Mouse (Mus musculus): Measurements from ENCODE around the gene Mmachc. TPM values are rescaled to one million over a fixed set of nuclear protein-coding genes. Genes with fewer than 3 reads are reported as not detected.

Gene Mmachc
- polyA plus RNA-seq, 2 experiments: 7.6 to 18.1 TPM

DNA sequence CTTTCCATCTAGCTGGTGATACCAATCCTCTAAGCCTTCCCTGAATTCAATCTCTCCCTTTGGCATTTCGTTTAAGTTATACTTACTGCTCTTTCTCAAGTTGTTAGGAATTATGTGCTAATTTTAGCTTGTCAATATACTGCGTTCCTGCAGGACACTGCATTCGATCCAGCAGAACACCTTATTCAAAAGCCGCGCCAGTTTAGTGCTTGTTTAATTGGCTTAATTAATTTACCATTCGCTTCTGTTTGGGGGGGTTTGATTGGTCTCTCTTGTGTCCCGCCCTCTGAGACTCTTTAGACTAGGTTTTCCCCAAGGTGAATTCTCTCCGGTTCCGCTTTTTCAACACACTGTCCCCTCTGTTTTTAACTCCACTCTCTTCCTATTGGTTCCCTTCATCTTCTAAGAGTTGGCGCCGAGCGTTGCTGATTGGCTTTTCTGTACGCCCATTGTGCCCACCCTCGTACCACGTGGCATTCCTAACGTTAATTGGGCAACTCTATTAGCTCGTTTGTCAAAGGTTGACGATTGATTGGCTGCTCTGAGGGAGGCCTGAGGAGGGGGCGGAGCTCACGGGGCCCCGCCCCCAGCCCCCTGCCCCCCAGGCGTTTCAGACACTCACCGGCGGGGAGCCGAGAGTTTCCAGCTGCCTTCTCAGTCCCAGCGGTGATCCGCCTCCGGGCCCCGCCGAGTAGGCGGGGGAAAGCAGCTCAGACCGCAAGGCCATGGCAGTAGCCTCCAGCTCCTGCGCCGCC, 12.3 kb upstream of the Mmachc start, which contains the start of gene Tesk2:
TSS of gene Tesk2 (plus strand) at position 606 of the 755 bp plus-strand sequence.
- Histone ChIP-seq H3K36me3 (ENCODE audit: control insufficient read depth, insufficient read depth, low read length) (no peaks in the 10 kb centered on the region), H3K27ac (replicated peaks; ENCODE audit: low read depth, low read length) (peak within 1 kb of the TSS; percentile 66), H3K9ac (ENCODE audit: low read depth, low read length, severe bottlenecking) (peak within 1 kb of the TSS; percentile 68), H3K4me2 (replicated peaks; ENCODE audit: low read depth, low read length, severe bottlenecking) (peak within 1 kb of the TSS; percentile 65), H3K4me1 (ENCODE audit: control insufficient read depth, insufficient read depth, low read length) (peaks cover 8% of the 10 kb centered on the region), H3K9me3 (ENCODE audit: control insufficient read depth, low read length) (no peaks in the 10 kb centered on the region), H3K27me3 (ENCODE audit: control insufficient read depth, insufficient read depth, low read length) (no peaks in the 10 kb centered on the region), H3K4me3 (replicated peaks; ENCODE audit: low read length) (peak within 1 kb of the TSS; percentile 64)
- WGBS: under 1% methylated on average over 32 of the region's 34 CpGs
- peak; percentile 57; the same call in 1 of the 2 replicates for TF ChIP-seq POLR2A (IDR thresholded peaks at IDR 0.05; ENCODE audit: borderline replicate concordance, extremely low read depth, insufficient read depth, insufficient read length)
- peak; percentile 99 for DNase-seq (ENCODE audit: low spot score)
- ATAC-seq (ENCODE audit: low FRiP score, low read depth): peak; percentile 98

DNA sequence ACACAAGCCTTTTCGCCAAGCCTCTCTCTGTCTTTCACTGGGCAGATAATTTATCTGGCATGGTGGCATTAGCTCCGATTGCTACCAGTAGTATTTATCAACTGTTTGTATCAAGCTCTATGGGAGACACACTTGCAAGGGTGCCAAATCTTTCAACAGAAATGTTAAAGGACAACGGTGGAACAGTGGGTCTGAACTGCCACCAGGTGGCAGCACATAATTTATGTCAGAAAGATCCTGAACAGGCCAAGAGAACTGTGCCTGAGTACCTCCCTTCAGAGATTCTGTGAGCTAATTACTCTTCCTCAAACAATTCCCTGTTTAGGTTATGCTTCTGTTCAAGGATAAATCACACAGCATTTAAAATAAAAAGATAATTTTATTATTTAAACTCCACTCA, 11.2 kb upstream of the Mmachc start:
- DNase-seq (ENCODE audit: low spot score) (peak; percentile 92), ATAC-seq (ENCODE audit: low FRiP score, low read depth) (peak; percentile 27; the same call in 1 of the 2 replicates)
- Histone ChIP-seq H3K4me3 (replicated peaks; ENCODE audit: low read length) (no peak overlapping the region), H3K36me3 (ENCODE audit: control insufficient read depth, insufficient read depth, low read length) (no peaks in the 10 kb centered on the region), H3K27ac (replicated peaks; ENCODE audit: low read depth, low read length) (no peak overlapping the region), H3K9ac (ENCODE audit: low read depth, low read length, severe bottlenecking) (no peak overlapping the region), H3K9me3 (ENCODE audit: control insufficient read depth, low read length) (no peaks in the 10 kb centered on the region), H3K4me1 (ENCODE audit: control insufficient read depth, insufficient read depth, low read length) (peaks cover 8% of the 10 kb centered on the region), H3K4me2 (replicated peaks; ENCODE audit: low read depth, low read length, severe bottlenecking) (no peak overlapping the region), H3K27me3 (ENCODE audit: control insufficient read depth, insufficient read depth, low read length) (no peaks in the 10 kb centered on the region)
- 14% methylated on average over 3 of the region's 3 CpGs for WGBS
- TF ChIP-seq POLR2A (IDR thresholded peaks at IDR 0.05; ENCODE audit: borderline replicate concordance, extremely low read depth, insufficient read depth, insufficient read length): no peak

DNA sequence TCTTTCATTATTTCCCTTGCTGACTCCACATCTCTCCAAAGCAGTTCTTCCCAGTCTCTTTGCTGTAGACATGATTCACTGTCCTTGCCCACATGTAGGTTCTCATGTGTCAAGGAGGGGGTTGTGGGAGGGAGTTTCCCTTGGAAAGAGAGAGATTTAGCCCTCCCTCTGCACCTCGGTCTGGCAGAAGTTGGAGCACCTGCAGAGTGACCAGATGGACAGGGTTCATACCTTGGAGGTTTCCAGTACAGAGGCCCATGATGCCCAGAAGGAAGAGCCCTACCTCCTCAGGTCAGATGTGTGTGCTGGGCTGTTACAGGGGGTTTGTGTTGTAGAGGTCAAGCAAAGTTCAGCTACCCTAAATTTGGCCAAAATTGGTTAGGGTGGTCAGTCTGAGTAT, 4.3 kb upstream of the Mmachc start:
- TF ChIP-seq POLR2A (IDR thresholded peaks at IDR 0.05; ENCODE audit: borderline replicate concordance, extremely low read depth, insufficient read depth, insufficient read length): no peak
- H3K36me3 ChIP-seq (ENCODE audit: control insufficient read depth, insufficient read depth, low read length): no peaks in the 10 kb centered on the region; the same call in 1 of the 2 replicates
- no peak overlapping the region for H3K4me3 ChIP-seq (replicated peaks; ENCODE audit: low read length)
- WGBS: 73% methylated on average over 1 of the region's 1 CpGs
- no peak overlapping the region for H3K27ac ChIP-seq (replicated peaks; ENCODE audit: low read depth, low read length)
- peaks cover 3% of the 10 kb centered on the region; the same call in 1 of the 2 replicates for H3K4me1 ChIP-seq (ENCODE audit: control insufficient read depth, insufficient read depth, low read length)
- no peaks in the 10 kb centered on the region for H3K27me3 ChIP-seq (ENCODE audit: control insufficient read depth, insufficient read depth, low read length)
- no peak overlapping the region for H3K4me2 ChIP-seq (replicated peaks; ENCODE audit: low read depth, low read length, severe bottlenecking)
- ATAC-seq (ENCODE audit: low FRiP score, low read depth): no peak
- H3K9me3 ChIP-seq (ENCODE audit: control insufficient read depth, low read length): no peaks in the 10 kb centered on the region
- no peak for DNase-seq (ENCODE audit: low spot score)
- H3K9ac ChIP-seq (ENCODE audit: low read depth, low read length, severe bottlenecking): no peak overlapping the region

DNA sequence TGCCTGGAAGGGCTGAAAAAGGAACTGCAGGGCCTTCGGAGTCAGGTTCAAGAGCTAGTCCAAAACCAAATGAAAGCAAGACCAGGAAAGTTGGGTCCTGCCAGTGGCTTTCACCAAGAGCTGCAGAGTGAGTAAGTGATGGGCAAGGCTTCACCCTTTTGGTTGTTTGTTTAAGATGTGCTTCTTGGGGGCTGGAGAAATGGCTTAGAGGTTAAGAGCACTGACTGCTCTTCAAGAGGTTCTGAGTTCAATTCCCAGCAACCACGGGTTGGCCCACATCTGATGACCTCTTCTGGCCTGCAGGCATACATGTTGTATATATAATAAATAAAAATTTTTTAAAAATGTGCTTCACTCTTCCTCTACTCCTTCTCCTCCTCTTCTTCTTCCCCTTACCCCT, 1.9 kb upstream of the Mmachc start:
- Histone ChIP-seq H3K9ac (ENCODE audit: low read depth, low read length, severe bottlenecking) (no peak overlapping the region), H3K27ac (replicated peaks; ENCODE audit: low read depth, low read length) (no peak overlapping the region), H3K4me1 (ENCODE audit: control insufficient read depth, insufficient read depth, low read length) (peaks cover 3% of the 10 kb centered on the region; the same call in 1 of the 2 replicates), H3K9me3 (ENCODE audit: control insufficient read depth, low read length) (no peaks in the 10 kb centered on the region), H3K36me3 (ENCODE audit: control insufficient read depth, insufficient read depth, low read length) (no peaks in the 10 kb centered on the region; the same call in 1 of the 2 replicates), H3K4me3 (replicated peaks; ENCODE audit: low read length) (no peak overlapping the region), H3K4me2 (replicated peaks; ENCODE audit: low read depth, low read length, severe bottlenecking) (no peak overlapping the region), H3K27me3 (ENCODE audit: control insufficient read depth, insufficient read depth, low read length) (no peaks in the 10 kb centered on the region)
- WGBS: 98% methylated on average over 2 of the region's 2 CpGs
- DNase-seq (ENCODE audit: low spot score): no peak
- ATAC-seq (ENCODE audit: low FRiP score, low read depth): no peak
- TF ChIP-seq POLR2A (IDR thresholded peaks at IDR 0.05; ENCODE audit: borderline replicate concordance, extremely low read depth, insufficient read depth, insufficient read length): no peak

DNA sequence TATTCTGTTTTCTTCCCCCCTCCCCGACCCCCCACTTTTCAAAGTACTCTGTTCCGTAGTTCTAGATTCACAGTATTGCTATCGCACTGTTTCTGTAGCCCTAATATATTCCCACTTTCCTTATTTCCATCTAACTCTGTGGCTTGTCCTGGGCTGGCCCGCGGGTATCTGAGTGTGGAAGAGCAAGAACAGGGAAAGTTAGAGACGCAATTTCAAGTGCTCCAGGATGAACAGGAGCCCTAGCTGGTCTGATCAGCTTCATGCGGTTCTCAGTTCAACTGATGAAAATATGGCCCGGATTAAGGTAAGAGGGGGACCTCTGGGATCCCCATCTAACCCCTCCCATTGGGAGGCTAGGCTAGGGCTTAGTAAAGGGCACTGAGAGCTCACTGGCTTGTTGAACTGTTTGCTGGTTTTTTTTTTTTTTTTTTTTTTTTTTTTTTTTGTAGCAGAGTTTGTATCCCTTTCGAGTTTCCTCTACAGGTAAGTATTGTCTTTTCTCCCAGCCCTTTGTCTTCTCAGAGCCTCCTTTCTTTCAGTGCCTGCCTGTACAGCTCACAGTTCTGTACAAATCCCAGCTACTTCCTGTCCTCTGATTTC, 685 bp upstream of the Mmachc start:
- no peaks in the 10 kb centered on the region for H3K27me3 ChIP-seq (ENCODE audit: control insufficient read depth, insufficient read depth, low read length)
- no peaks in the 10 kb centered on the region for H3K9me3 ChIP-seq (ENCODE audit: control insufficient read depth, low read length)
- TF ChIP-seq POLR2A (IDR thresholded peaks at IDR 0.05; ENCODE audit: borderline replicate concordance, extremely low read depth, insufficient read depth, insufficient read length): no peak
- 6% methylated on average over 9 of the region's 9 CpGs for WGBS
- H3K27ac ChIP-seq (replicated peaks; ENCODE audit: low read depth, low read length): no peak overlapping the region
- peaks cover 3% of the 10 kb centered on the region; the same call in 1 of the 2 replicates for H3K4me1 ChIP-seq (ENCODE audit: control insufficient read depth, insufficient read depth, low read length)
- peak overlapping the region; percentile 68 for H3K4me2 ChIP-seq (replicated peaks; ENCODE audit: low read depth, low read length, severe bottlenecking)
- no peak for ATAC-seq (ENCODE audit: low FRiP score, low read depth)
- H3K36me3 ChIP-seq (ENCODE audit: control insufficient read depth, insufficient read depth, low read length): peaks cover 6% of the 10 kb centered on the region; the same call in 1 of the 2 replicates
- H3K4me3 ChIP-seq (replicated peaks; ENCODE audit: low read length): peak overlapping the region; percentile 63
- DNase-seq (ENCODE audit: low spot score): no peak
- peak overlapping the region; percentile 53 for H3K9ac ChIP-seq (ENCODE audit: low read depth, low read length, severe bottlenecking)
